21 mouse cellular contexts compared by ENCODE assay signal in genomic region chr13:110990677-110991076, GRCm38 (mm10).
"Had no signal": no experiment of that assay in that cellular context is flagged by ENCODE, and none has a peak within 500 bp of the region (broad histone marks: within the 10 kb centered on the region; RNA-seq: fewer than 3 reads in every experiment).

No protein-coding gene starts in this region.

- H3K4me1 ChIP-seq: liver, embryonic 13.5 days; megakaryocyte, embryonic 14.5 days; midbrain, embryonic 10.5 days; midbrain, embryonic 13.5 days; neural tube, embryonic 12.5 days; neural tube, embryonic 15.5 days; stomach, embryonic 15.5 days had no signal

- H3K4me2 ChIP-seq: liver, embryonic 13.5 days; midbrain, embryonic 13.5 days; neural tube, embryonic 12.5 days; neural tube, embryonic 15.5 days; stomach, embryonic 15.5 days had no signal

- H3K27ac ChIP-seq: liver, embryonic 13.5 days; midbrain, embryonic 10.5 days; midbrain, embryonic 13.5 days; neural tube, embryonic 12.5 days; neural tube, embryonic 15.5 days; stomach, embryonic 15.5 days had no signal

- H3K4me3 ChIP-seq: liver, embryonic 13.5 days; megakaryocyte, embryonic 14.5 days; midbrain, embryonic 10.5 days; midbrain, embryonic 13.5 days; neural tube, embryonic 12.5 days; neural tube, embryonic 15.5 days; stomach, embryonic 15.5 days had no signal

- DNase-seq: kidney, adult 18-20 months; kidney, adult 9 months; kidney, postnatal 14 days; kidney, postnatal 4 days; layer of hippocampus, adult 9-11 months; layer of hippocampus, postnatal 36 days; liver, embryonic 13.5 days; lung, adult 2 months; lung, postnatal 36 days; right cerebral cortex, postnatal 4 days; thymus, adult 18-20 months; thymus, postnatal 14 days; thymus, postnatal 4 days had no signal

- H3K27me3 ChIP-seq: liver, embryonic 13.5 days; midbrain, embryonic 13.5 days; neural tube, embryonic 12.5 days; neural tube, embryonic 15.5 days; stomach, embryonic 15.5 days had no signal

- H3K9ac ChIP-seq: liver, embryonic 13.5 days; midbrain, embryonic 13.5 days; neural tube, embryonic 12.5 days; neural tube, embryonic 15.5 days; stomach, embryonic 15.5 days had no signal

- H3K36me3 ChIP-seq: liver, embryonic 13.5 days; midbrain, embryonic 10.5 days; midbrain, embryonic 13.5 days; neural tube, embryonic 12.5 days; neural tube, embryonic 15.5 days; stomach, embryonic 15.5 days had no signal

- H3K9me3 ChIP-seq: liver, embryonic 13.5 days; megakaryocyte, embryonic 14.5 days; midbrain, embryonic 10.5 days; midbrain, embryonic 13.5 days; neural tube, embryonic 12.5 days; neural tube, embryonic 15.5 days; stomach, embryonic 15.5 days had no signal

- ATAC-seq: inflammation-experienced regulatory T-cells, adult 6 months; intestine, embryonic 16.5 days; midbrain, embryonic 13.5 days had no signal
